Mouse (Mus musculus): ENCODE data around the gene Hps6. TPM values are rescaled to one million over a fixed set of nuclear protein-coding genes. Genes with fewer than 3 reads are reported as not detected.

Gene Hps6
- polyA plus RNA-seq, 1 experiment from 2014 or later: 2.8 TPM

GRCm38 (mm10) chr19:45997785-45998693 is 5.3 kb upstream of the Hps6 start, which contains the start of gene Armh3:
Gene Armh3 (minus strand): TSS chr19:45998488.
- Histone ChIP-seq H3K9me3 (replicated peaks; ENCODE audit: control insufficient read depth, low read length) (no peaks in the 10 kb centered on the region), H3K27ac (ENCODE audit: low read length) (peak within 1 kb of the TSS; percentile 92), H3K36me3 (ENCODE audit: control insufficient read depth, insufficient read depth) (no peaks in the 10 kb centered on the region), H3K4me3 (ENCODE audit: low read depth, low read length) (peak within 1 kb of the TSS; percentile 90), H3K4me1 (ENCODE audit: control insufficient read depth, low read depth, low read length) (peaks cover 18% of the 10 kb centered on the region), H3K27me3 (ENCODE audit: control insufficient read depth, insufficient read depth, low read depth, low read length) (no peaks in the 10 kb centered on the region), H3K4me2 (ENCODE audit: low read depth, low read length) (peak within 1 kb of the TSS; percentile 63), H3K9ac (ENCODE audit: low read depth, low read length) (peak within 1 kb of the TSS; percentile 87)
- peak; percentile 97 for ATAC-seq (ENCODE audit: low read depth)
- 1% methylated on average over 68 of the region's 76 CpGs for WGBS (ENCODE audit: insufficient replicate concordance)

GRCm38 (mm10) chr19:45998694-45999217 is 4.6 kb upstream of the Hps6 start:
- Histone ChIP-seq H3K4me1 (ENCODE audit: control insufficient read depth, low read depth, low read length) (peaks cover 24% of the 10 kb centered on the region), H3K9me3 (replicated peaks; ENCODE audit: control insufficient read depth, low read length) (no peaks in the 10 kb centered on the region), H3K4me3 (ENCODE audit: low read depth, low read length) (peak overlapping the region; percentile 90), H3K9ac (ENCODE audit: low read depth, low read length) (peak overlapping the region; percentile 87), H3K4me2 (ENCODE audit: low read depth, low read length) (peak overlapping the region; percentile 63), H3K27ac (ENCODE audit: low read length) (no peak overlapping the region; the same call in 1 of the 2 replicates), H3K27me3 (ENCODE audit: control insufficient read depth, insufficient read depth, low read depth, low read length) (no peaks in the 10 kb centered on the region), H3K36me3 (ENCODE audit: control insufficient read depth, insufficient read depth) (no peaks in the 10 kb centered on the region)
- ATAC-seq (ENCODE audit: low read depth): no peak
- 11% methylated on average over 8 of the region's 8 CpGs for WGBS (ENCODE audit: insufficient replicate concordance)

- Histone ChIP-seq H3K9me3 (replicated peaks; ENCODE audit: control insufficient read depth, low read length) (no peaks in the 10 kb centered on the region), H3K36me3 (ENCODE audit: control insufficient read depth, insufficient read depth) (no peaks in the 10 kb centered on the region), H3K9ac (ENCODE audit: low read depth, low read length) (no peak overlapping the region), H3K4me2 (ENCODE audit: low read depth, low read length) (peak overlapping the region; percentile 63; the same call in 1 of the 2 replicates), H3K27me3 (ENCODE audit: control insufficient read depth, insufficient read depth, low read depth, low read length) (no peaks in the 10 kb centered on the region), H3K27ac (ENCODE audit: low read length) (no peak overlapping the region), H3K4me3 (ENCODE audit: low read depth, low read length) (no peak overlapping the region), H3K4me1 (ENCODE audit: control insufficient read depth, low read depth, low read length) (peaks cover 31% of the 10 kb centered on the region)
- ATAC-seq (ENCODE audit: low read depth): no peak
- 58% methylated on average over 1 of the region's 1 CpGs for WGBS (ENCODE audit: insufficient replicate concordance)
These were observed 3.9 kb upstream of the Hps6 start for GRCm38 (mm10) chr19:45999378-45999777.

DNA sequence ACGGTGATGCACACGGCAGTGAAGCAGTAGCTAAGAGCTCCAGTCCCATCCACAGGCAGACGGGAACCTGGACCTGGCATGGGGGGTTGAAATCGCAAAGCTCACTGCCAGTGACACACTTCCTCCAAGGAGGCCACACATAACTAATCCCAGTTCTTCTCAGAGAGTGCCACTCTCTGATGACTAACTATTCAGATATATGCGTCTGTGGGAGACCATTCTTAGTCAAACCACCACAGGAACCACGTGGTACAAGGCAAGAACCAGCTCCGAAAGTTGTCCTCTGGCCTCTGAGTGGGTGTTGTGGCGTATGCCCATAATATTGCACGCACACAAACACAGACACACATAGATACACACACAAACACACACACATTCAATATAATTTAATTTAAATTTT is 1.0 kb upstream of the Hps6 start:
- Histone ChIP-seq H3K9ac (ENCODE audit: low read depth, low read length) (no peak overlapping the region), H3K4me1 (ENCODE audit: control insufficient read depth, low read depth, low read length) (peaks cover 29% of the 10 kb centered on the region), H3K4me2 (ENCODE audit: low read depth, low read length) (no peak overlapping the region), H3K4me3 (ENCODE audit: low read depth, low read length) (no peak overlapping the region), H3K36me3 (ENCODE audit: control insufficient read depth, insufficient read depth) (no peaks in the 10 kb centered on the region), H3K9me3 (replicated peaks; ENCODE audit: control insufficient read depth, low read length) (no peaks in the 10 kb centered on the region), H3K27ac (ENCODE audit: low read length) (no peak overlapping the region), H3K27me3 (ENCODE audit: control insufficient read depth, insufficient read depth, low read depth, low read length) (no peaks in the 10 kb centered on the region)
- WGBS (ENCODE audit: insufficient replicate concordance): 52% methylated on average over 9 of the region's 9 CpGs
- ATAC-seq (ENCODE audit: low read depth): no peak

DNA sequence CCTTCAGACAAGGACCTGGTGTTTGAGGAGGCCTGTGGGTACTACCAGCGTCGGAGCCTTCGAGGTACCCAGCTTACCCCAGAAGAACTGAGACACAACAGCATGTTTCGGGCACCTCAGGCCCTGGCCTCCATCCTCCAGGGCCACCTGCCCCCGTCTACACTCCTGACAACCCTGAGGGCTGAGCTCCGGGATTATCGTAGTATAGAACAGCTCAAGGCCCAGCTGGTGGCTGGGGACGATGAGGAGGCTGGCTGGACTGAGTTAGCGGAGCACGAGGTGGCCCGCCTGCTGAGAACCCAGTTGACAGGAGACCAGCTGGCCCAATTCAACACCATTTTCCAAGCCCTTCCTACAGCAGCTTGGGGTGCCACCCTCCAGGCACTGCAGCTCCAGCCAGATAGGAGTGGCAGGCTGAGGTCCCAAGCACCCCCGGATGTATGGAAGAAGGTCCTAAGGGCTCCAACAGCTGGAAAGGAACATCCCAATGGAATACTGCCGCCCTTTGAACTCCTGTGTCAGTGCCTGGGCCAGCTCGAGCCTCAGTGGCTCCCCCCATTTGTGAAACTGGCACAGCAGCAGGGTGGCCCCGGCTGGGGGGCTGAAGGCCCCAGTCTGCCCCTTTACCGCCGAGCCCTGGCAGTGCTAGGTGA is 1.6 kb downstream of the Hps6 start:
- no peak overlapping the region for H3K4me2 ChIP-seq (ENCODE audit: low read depth, low read length)
- no peaks in the 10 kb centered on the region for H3K36me3 ChIP-seq (ENCODE audit: control insufficient read depth, insufficient read depth)
- no peak overlapping the region for H3K27ac ChIP-seq (ENCODE audit: low read length)
- H3K9ac ChIP-seq (ENCODE audit: low read depth, low read length): no peak overlapping the region
- peaks cover 16% of the 10 kb centered on the region for H3K4me1 ChIP-seq (ENCODE audit: control insufficient read depth, low read depth, low read length)
- WGBS (ENCODE audit: insufficient replicate concordance): 82% methylated on average over 17 of the region's 17 CpGs
- no peaks in the 10 kb centered on the region for H3K9me3 ChIP-seq (replicated peaks; ENCODE audit: control insufficient read depth, low read length)
- no peak overlapping the region for H3K4me3 ChIP-seq (ENCODE audit: low read depth, low read length)
- no peak for ATAC-seq (ENCODE audit: low read depth)
- no peaks in the 10 kb centered on the region for H3K27me3 ChIP-seq (ENCODE audit: control insufficient read depth, insufficient read depth, low read depth, low read length)

DNA sequence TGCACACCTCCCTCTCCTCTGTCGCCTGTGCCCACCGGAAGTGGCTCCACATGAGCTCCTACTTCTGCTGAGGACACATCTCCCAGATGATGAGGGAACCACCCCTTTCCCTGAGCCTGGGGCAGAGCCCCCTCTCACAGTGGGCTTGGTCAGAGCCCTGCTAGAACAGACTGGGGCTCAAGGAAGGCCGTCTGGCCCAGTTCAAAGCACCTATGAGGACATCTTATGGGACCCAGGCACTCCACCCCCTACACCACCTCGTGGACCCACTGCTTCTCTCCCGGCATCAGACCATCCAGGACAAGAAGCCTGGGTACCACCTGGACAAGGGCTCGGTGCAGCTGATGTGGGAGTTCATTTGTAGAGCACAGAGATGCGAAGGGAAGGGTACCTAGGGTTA is 2.4 kb downstream of the Hps6 start:
- Histone ChIP-seq H3K9ac (ENCODE audit: low read depth, low read length) (no peak overlapping the region), H3K36me3 (ENCODE audit: control insufficient read depth, insufficient read depth) (no peaks in the 10 kb centered on the region), H3K27me3 (ENCODE audit: control insufficient read depth, insufficient read depth, low read depth, low read length) (no peaks in the 10 kb centered on the region), H3K4me3 (ENCODE audit: low read depth, low read length) (no peak overlapping the region), H3K27ac (ENCODE audit: low read length) (no peak overlapping the region), H3K4me2 (ENCODE audit: low read depth, low read length) (no peak overlapping the region), H3K4me1 (ENCODE audit: control insufficient read depth, low read depth, low read length) (peaks cover 16% of the 10 kb centered on the region), H3K9me3 (replicated peaks; ENCODE audit: control insufficient read depth, low read length) (no peaks in the 10 kb centered on the region)
- 79% methylated on average over 7 of the region's 7 CpGs for WGBS (ENCODE audit: insufficient replicate concordance)
- no peak for ATAC-seq (ENCODE audit: low read depth)

- no peaks in the 10 kb centered on the region for H3K27me3 ChIP-seq (ENCODE audit: control insufficient read depth, insufficient read depth, low read depth, low read length)
- no peak overlapping the region for H3K9ac ChIP-seq (ENCODE audit: low read depth, low read length)
- H3K9me3 ChIP-seq (replicated peaks; ENCODE audit: control insufficient read depth, low read length): no peaks in the 10 kb centered on the region; the same call in 1 of the 2 replicates
- H3K4me3 ChIP-seq (ENCODE audit: low read depth, low read length): no peak overlapping the region
- H3K27ac ChIP-seq (ENCODE audit: low read length): no peak overlapping the region
- H3K4me1 ChIP-seq (ENCODE audit: control insufficient read depth, low read depth, low read length): no peaks in the 10 kb centered on the region
- no peak overlapping the region for H3K4me2 ChIP-seq (ENCODE audit: low read depth, low read length)
- peak; percentile 71 for ATAC-seq (ENCODE audit: low read depth)
- 16% methylated on average over 12 of the region's 12 CpGs for WGBS (ENCODE audit: insufficient replicate concordance)
- H3K36me3 ChIP-seq (ENCODE audit: control insufficient read depth, insufficient read depth): no peaks in the 10 kb centered on the region
These were observed 11.4 kb downstream of the Hps6 start for GRCm38 (mm10) chr19:46014572-46015178.

DNA sequence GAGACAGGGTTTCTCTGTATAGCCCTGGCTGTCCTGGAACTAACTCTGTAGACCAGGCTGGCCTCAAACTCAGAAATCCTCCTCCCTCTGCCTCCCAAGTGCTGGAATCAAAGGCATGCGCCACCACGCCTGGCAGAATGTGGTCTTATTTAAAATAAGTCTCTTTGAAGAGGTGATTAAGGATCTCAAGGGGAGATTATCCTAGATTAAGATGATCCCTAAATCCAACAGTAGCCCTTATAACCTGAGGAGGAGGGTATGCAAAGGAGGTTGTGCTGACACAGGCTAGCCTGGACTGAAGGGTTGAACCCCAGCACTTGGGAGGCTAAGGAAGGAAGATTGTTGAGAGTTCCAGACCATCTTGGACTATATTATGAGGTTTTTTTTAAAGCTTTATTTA is 12.7 kb downstream of the Hps6 start:
- no peak overlapping the region for H3K4me3 ChIP-seq (ENCODE audit: low read depth, low read length)
- ATAC-seq (ENCODE audit: low read depth): no peak
- no peaks in the 10 kb centered on the region for H3K4me1 ChIP-seq (ENCODE audit: control insufficient read depth, low read depth, low read length)
- H3K4me2 ChIP-seq (ENCODE audit: low read depth, low read length): no peak overlapping the region
- no peaks in the 10 kb centered on the region for H3K36me3 ChIP-seq (ENCODE audit: control insufficient read depth, insufficient read depth)
- H3K9ac ChIP-seq (ENCODE audit: low read depth, low read length): no peak overlapping the region
- no peaks in the 10 kb centered on the region; the same call in 1 of the 2 replicates for H3K9me3 ChIP-seq (replicated peaks; ENCODE audit: control insufficient read depth, low read length)
- 84% methylated on average over 2 of the region's 2 CpGs for WGBS (ENCODE audit: insufficient replicate concordance)
- H3K27me3 ChIP-seq (ENCODE audit: control insufficient read depth, insufficient read depth, low read depth, low read length): no peaks in the 10 kb centered on the region
- H3K27ac ChIP-seq (ENCODE audit: low read length): no peak overlapping the region
